In the genomic region with DNA sequence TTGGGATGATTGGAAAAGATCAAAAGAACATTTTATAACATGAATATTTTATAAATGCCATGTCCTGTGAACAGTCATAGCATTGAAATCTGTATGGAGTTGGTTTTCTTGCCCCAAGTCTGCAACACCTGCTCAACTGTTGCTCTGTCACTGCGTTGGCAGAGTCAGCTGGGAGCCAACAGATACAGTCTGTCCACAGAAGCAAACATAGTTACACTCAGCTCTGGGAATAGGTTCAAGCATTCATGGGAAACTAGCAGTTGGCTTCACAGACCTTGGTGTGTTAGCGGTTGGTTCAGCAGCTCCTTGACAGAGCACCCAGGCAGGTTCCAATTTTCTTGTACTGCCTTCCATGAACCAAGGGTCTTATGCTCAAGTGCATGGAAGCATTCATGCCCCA, we compare ENCODE assay signal across 13 mouse cellular contexts. TPM values are rescaled to one million over a fixed set of nuclear protein-coding genes. Genes with fewer than 3 reads are reported as not detected.
DNase-seq lines count a peak whose midpoint lies in the region; ATAC-seq and TF ChIP-seq lines count a peak whose summit lies in the region.
"Had no signal": no experiment of that assay in that cellular context is flagged by ENCODE, and none has a peak within 500 bp of the region (broad histone marks: within the 10 kb centered on the region; RNA-seq: fewer than 3 reads in every experiment).

No protein-coding gene starts in this region.

- no peak for TF ChIP-seq EP300 in heart, postnatal 0 days (IDR thresholded peaks at IDR 0.05; ENCODE audit: low read depth)

- H3K9me3 ChIP-seq in heart, embryonic 15.5 days (replicated peaks): no peaks in the 10 kb centered on the region
- no peaks in the 10 kb centered on the region for H3K9me3 ChIP-seq in heart, postnatal 0 days (replicated peaks; ENCODE audit: control insufficient read depth, low read length)
- H3K9me3 ChIP-seq: liver, embryonic 13.5 days; megakaryocyte, embryonic 14.5 days had no signal

- ATAC-seq in heart, embryonic 15.5 days (replicated peaks; ENCODE audit: insufficient number of reproducible peaks, insufficient read depth, low FRiP score, low read depth): no peak
- ATAC-seq in heart, postnatal 0 days (ENCODE audit: insufficient read depth, low read depth): no peak
- ATAC-seq: hindbrain, embryonic 16.5 days had no signal

- intact Hi-C loops in heart, postnatal 25 days (cut with DNase I): loop anchor here (2.0 to 5.0 kb wide), 2 partner anchors 32 to 58 kb away; a partner anchor contains a TSS
- intact Hi-C loops in left cerebral cortex, postnatal 36 days (cut with DNase I): no loop called here

- no peak overlapping the region for H3K4me2 ChIP-seq in heart, embryonic 15.5 days
- no peak overlapping the region for H3K4me2 ChIP-seq in heart, postnatal 0 days (ENCODE audit: low read depth, low read length)
- H3K4me2 ChIP-seq: liver, embryonic 13.5 days had no signal

- no peaks in the 10 kb centered on the region for H3K36me3 ChIP-seq in heart, embryonic 15.5 days
- no peaks in the 10 kb centered on the region; the same call in 1 of the 2 replicates for H3K36me3 ChIP-seq in heart, postnatal 0 days (replicated peaks; ENCODE audit: control insufficient read depth, insufficient read depth, low read length)

- H3K4me1 ChIP-seq in heart, embryonic 15.5 days (replicated peaks): peaks cover 54% of the 10 kb centered on the region
- peaks cover 44% of the 10 kb centered on the region for H3K4me1 ChIP-seq in heart, postnatal 0 days (ENCODE audit: control insufficient read depth, insufficient read depth)

- no peak overlapping the region for H3K4me3 ChIP-seq in heart, embryonic 15.5 days
- H3K4me3 ChIP-seq in heart, postnatal 0 days (ENCODE audit: low read depth, low read length): no peak overlapping the region
- H3K4me3 ChIP-seq: liver, embryonic 13.5 days had no signal

- no peak for TF ChIP-seq CTCF in heart, postnatal 0 days (IDR thresholded peaks at IDR 0.05; ENCODE audit: low read depth)

- peak; percentile 24 to 37 for DNase-seq in cerebellum, adult 18-20 months
- no peak for DNase-seq in cerebellum, postnatal 36 days
- DNase-seq in heart, postnatal 25 days (ENCODE audit: low spot score): no peak
- DNase-seq in heart, postnatal 0 days (ENCODE audit: low spot score): peak; percentile 37
- peak; percentile 60 to 72 for DNase-seq in left cerebral cortex, postnatal 36 days (ENCODE audit: low spot score in 2 of 2)
- no peak for DNase-seq in spleen, adult 12 weeks (ENCODE audit: low spot score)
- DNase-seq in cerebellum, adult 9-11 months: no peak
- DNase-seq: kidney, postnatal 14 days; liver, embryonic 13.5 days had no signal

- H3K9ac ChIP-seq in heart, embryonic 15.5 days: no peak overlapping the region
- no peak overlapping the region for H3K9ac ChIP-seq in heart, postnatal 0 days (replicated peaks; ENCODE audit: low read depth, low read length)

- H3K27me3 ChIP-seq in heart, embryonic 15.5 days: no peaks in the 10 kb centered on the region
- no peaks in the 10 kb centered on the region for H3K27me3 ChIP-seq in heart, postnatal 0 days (ENCODE audit: control insufficient read depth, insufficient read depth, low read length)
- H3K27me3 ChIP-seq: liver, embryonic 13.5 days; megakaryocyte, embryonic 14.5 days had no signal

- WGBS in heart, embryonic 15.5 days: 62% methylated on average over 2 of the region's 2 CpGs
- WGBS in heart, postnatal 0 days: 35% methylated on average over 2 of the region's 2 CpGs

- H3K27ac ChIP-seq in heart, embryonic 15.5 days: peak overlapping the region; percentile 9; the same call in 1 of the 2 replicates
- no peak overlapping the region for H3K27ac ChIP-seq in heart, postnatal 0 days (ENCODE audit: low read depth)
- H3K27ac ChIP-seq: liver, embryonic 13.5 days had no signal

RNA-seq across cellular contexts. Expression of a gene that starts 4.0 kb away (rescaled TPM):
- 4.5 and 7.4 TPM in 2 replicates for polyA plus RNA-seq in heart, embryonic 15.5 days (2015; fragmentation: Nextera tagmentation; extraction: Ambion mirVana)
- total RNA-seq in heart, postnatal 25 days (2021): 1 to 10 TPM; 8.5 to 9.7 TPM
- 11.7 and 15.3 TPM in 2 replicates for total RNA-seq in heart, postnatal 0 days (2014; rRNA removed; ENCODE audit: low replicate concordance)
- polyA plus RNA-seq in heart, postnatal 0 days (2015; fragmentation: Nextera tagmentation; extraction: Ambion mirVana): 2.3 and 2.4 TPM in 2 replicates
- 10 to 100 TPM; 17.9 to 32.4 TPM for total RNA-seq in left cerebral cortex, postnatal 36 days (2021)

RNA-seq across cellular contexts. Expression of a gene that starts 5.7 kb away (rescaled TPM):
- 0.71 and 1.3 TPM in 2 replicates for polyA plus RNA-seq in heart, embryonic 15.5 days (2015; fragmentation: Nextera tagmentation; extraction: Ambion mirVana)
- total RNA-seq in heart, postnatal 25 days (2021): 1 to 10 TPM; 3.2 to 3.3 TPM
- total RNA-seq in heart, postnatal 0 days (2014; rRNA removed; ENCODE audit: low replicate concordance): 1.3 and 3.8 TPM in 2 replicates
- 1.0 and 1.7 TPM in 2 replicates for polyA plus RNA-seq in heart, postnatal 0 days (2015; fragmentation: Nextera tagmentation; extraction: Ambion mirVana)
- 1 to 10 TPM; 4.1 to 4.4 TPM for total RNA-seq in left cerebral cortex, postnatal 36 days (2021)

RNA-seq across cellular contexts. Expression of a gene that starts 25.9 kb away (rescaled TPM):
- polyA plus RNA-seq in heart, embryonic 15.5 days (2015; fragmentation: Nextera tagmentation; extraction: Ambion mirVana): 0.39 TPM in 1 of 2 replicates, not detected in the other
- not detected for total RNA-seq in heart, postnatal 25 days (2021)
- total RNA-seq in heart, postnatal 0 days (2014; rRNA removed; ENCODE audit: low replicate concordance): not detected in 2 replicates
- not detected in 2 replicates for polyA plus RNA-seq in heart, postnatal 0 days (2015; fragmentation: Nextera tagmentation; extraction: Ambion mirVana)
- total RNA-seq in left cerebral cortex, postnatal 36 days (2021): not detected
- polyA plus RNA-seq: liver, embryonic 13.5 days; neural tube, embryonic 11.5 days had no signal

RNA-seq across cellular contexts. Expression of a gene that starts 28.3 kb away (rescaled TPM):
- polyA plus RNA-seq in heart, embryonic 15.5 days (2015; fragmentation: Nextera tagmentation; extraction: Ambion mirVana): 5.4 and 6.6 TPM in 2 replicates
- total RNA-seq in heart, postnatal 25 days (2021): 1 to 10 TPM; 4.0 to 4.2 TPM
- total RNA-seq in heart, postnatal 0 days (2014; rRNA removed; ENCODE audit: low replicate concordance): 3.9 and 5.6 TPM in 2 replicates
- 2.6 and 3.6 TPM in 2 replicates for polyA plus RNA-seq in heart, postnatal 0 days (2015; fragmentation: Nextera tagmentation; extraction: Ambion mirVana)
- under 1 TPM; 0.49 to 0.52 TPM for total RNA-seq in left cerebral cortex, postnatal 36 days (2021)

RNA-seq across cellular contexts. Expression of a gene that starts 33.9 kb away (rescaled TPM):
- 4.6 and 6.8 TPM in 2 replicates for polyA plus RNA-seq in heart, embryonic 15.5 days (2015; fragmentation: Nextera tagmentation; extraction: Ambion mirVana)
- 1 to 10 TPM; 5.9 to 7.2 TPM for total RNA-seq in heart, postnatal 25 days (2021)
- total RNA-seq in heart, postnatal 0 days (2014; rRNA removed; ENCODE audit: low replicate concordance): 16.1 and 29.3 TPM in 2 replicates
- polyA plus RNA-seq in heart, postnatal 0 days (2015; fragmentation: Nextera tagmentation; extraction: Ambion mirVana): 2.9 and 3.3 TPM in 2 replicates
- 10 to 100 TPM; 15.7 to 19.8 TPM for total RNA-seq in left cerebral cortex, postnatal 36 days (2021)

Comparison
In these comparisons a context has a peak if more than half of its experiments do, and no peak if none do; other contexts are left out.
1. DNase-seq: peak in cerebellum, adult 18-20 months (2 of 2), heart, postnatal 0 days (single experiment) and left cerebral cortex, postnatal 36 days (2 of 2); none in cerebellum, postnatal 36 days (0 of 2), heart, postnatal 25 days (single experiment), spleen, adult 12 weeks (single experiment) and cerebellum, adult 9-11 months (single experiment).